Mouse (Mus musculus): ENCODE data around the gene Slc25a54. TPM values are rescaled to one million over a fixed set of nuclear protein-coding genes. Genes with fewer than 3 reads are reported as not detected.

Gene Slc25a54
- polyA plus RNA-seq (2014; fragmentation: Nextera tagmentation; extraction: Ambion mirVana), result not detected in 2 replicates

DNA sequence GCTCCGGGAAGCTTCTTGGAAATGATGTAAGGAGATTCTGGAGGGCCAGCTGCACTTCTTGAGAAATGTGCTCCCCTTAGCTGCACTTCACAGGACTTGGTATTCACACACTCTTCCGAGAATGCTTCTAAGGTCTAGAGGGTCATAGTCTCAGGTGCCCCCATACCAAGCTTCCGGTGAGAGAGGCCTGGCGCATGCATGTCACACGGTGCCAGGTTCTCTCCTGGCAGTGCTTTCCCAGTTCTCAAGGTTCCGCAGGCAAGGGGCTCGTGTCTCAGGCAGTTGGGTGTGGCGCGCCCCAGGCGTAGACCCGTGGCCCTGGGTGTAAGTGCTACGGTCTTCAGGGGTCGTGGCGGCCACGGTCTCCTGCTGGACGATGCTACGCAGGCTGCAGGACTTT lies at the start of gene Slc25a54:
Slc25a54 (plus strand) TSS at position 301 of the 400 bp plus-strand sequence.
- no peak within 1 kb of the TSS for H3K4me3 ChIP-seq (ENCODE audit: low read depth, low read length)
- 95% methylated on average over 17 of the region's 17 CpGs for WGBS
- H3K9ac ChIP-seq (replicated peaks; ENCODE audit: low read length), result no peak within 1 kb of the TSS
- H3K9me3 ChIP-seq (replicated peaks; ENCODE audit: control insufficient read depth, low read length), result no peaks in the 10 kb centered on the region
- no peaks in the 10 kb centered on the region for H3K27me3 ChIP-seq (ENCODE audit: control insufficient read depth, insufficient read depth, low read length)
- H3K27ac ChIP-seq (replicated peaks; ENCODE audit: low read depth, low read length), result no peak within 1 kb of the TSS
- no peaks in the 10 kb centered on the region for H3K4me1 ChIP-seq (ENCODE audit: control insufficient read depth, insufficient read depth, low read length)
- ATAC-seq (replicated peaks; ENCODE audit: insufficient number of reproducible peaks, low FRiP score, low TSS enrichment, low read depth), result no peak
- H3K4me2 ChIP-seq (ENCODE audit: low read depth, low read length), result no peak within 1 kb of the TSS
- H3K36me3 ChIP-seq (replicated peaks; ENCODE audit: control insufficient read depth, insufficient read depth, low read depth, low read length), result no peaks in the 10 kb centered on the region
- DNase-seq (ENCODE audit: low spot score), result no peak

DNA sequence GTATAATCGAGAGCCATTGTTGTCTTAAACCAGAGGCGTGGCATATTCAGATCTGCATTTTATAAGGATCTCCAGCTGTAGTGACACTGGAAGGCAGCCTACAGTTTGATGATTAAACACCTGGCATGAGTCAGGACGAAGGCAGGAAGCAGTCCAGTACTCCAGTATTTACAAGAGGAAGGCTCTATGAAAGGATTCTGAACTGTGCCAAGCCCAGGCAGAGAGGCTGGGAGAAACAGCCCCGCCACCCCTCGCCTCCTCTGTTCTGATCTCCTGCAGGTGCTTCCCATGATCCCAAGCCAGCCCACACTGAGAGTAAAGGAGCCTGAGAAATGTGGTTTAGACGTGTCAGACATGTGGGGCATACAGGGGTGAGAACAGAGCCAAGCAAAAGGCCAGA lies 49.5 kb upstream of the Slc25a54 start:
- Histone ChIP-seq H3K4me1 (ENCODE audit: control insufficient read depth, insufficient read depth, low read length) (no peaks in the 10 kb centered on the region), H3K27me3 (ENCODE audit: control insufficient read depth, insufficient read depth, low read length) (no peaks in the 10 kb centered on the region), H3K36me3 (replicated peaks; ENCODE audit: control insufficient read depth, insufficient read depth, low read depth, low read length) (no peaks in the 10 kb centered on the region), H3K27ac (replicated peaks; ENCODE audit: low read depth, low read length) (no peak overlapping the region), H3K4me2 (ENCODE audit: low read depth, low read length) (no peak overlapping the region), H3K9ac (replicated peaks; ENCODE audit: low read length) (no peak overlapping the region), H3K4me3 (ENCODE audit: low read depth, low read length) (no peak overlapping the region), H3K9me3 (replicated peaks; ENCODE audit: control insufficient read depth, low read length) (no peaks in the 10 kb centered on the region)
- WGBS, result 63% methylated on average over 6 of the region's 6 CpGs
- DNase-seq (ENCODE audit: low spot score) (no peak), ATAC-seq (replicated peaks; ENCODE audit: insufficient number of reproducible peaks, low FRiP score, low TSS enrichment, low read depth) (no peak)

DNA sequence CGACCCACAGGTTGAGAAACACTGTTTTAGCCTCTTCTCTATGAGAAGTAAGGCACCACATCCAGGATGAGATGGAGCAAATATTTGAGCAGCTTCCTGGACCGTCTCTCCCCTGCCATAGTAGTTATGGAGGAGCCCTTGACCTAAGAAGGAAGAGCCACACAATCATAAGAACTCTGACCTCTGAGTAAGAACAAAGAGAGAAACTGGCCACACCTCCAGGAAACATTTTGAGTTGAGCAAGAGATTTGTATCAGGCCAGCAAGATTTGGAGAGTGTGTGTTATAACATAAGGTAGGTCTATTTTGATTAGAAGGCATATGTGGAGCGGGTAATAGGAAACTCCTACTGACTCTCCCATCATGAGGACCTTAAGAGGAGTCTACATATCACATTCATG lies 48.6 kb upstream of the Slc25a54 start:
- Histone ChIP-seq H3K4me3 (ENCODE audit: low read depth, low read length) (no peak overlapping the region), H3K27me3 (ENCODE audit: control insufficient read depth, insufficient read depth, low read length) (no peaks in the 10 kb centered on the region), H3K27ac (replicated peaks; ENCODE audit: low read depth, low read length) (no peak overlapping the region), H3K4me2 (ENCODE audit: low read depth, low read length) (no peak overlapping the region), H3K9me3 (replicated peaks; ENCODE audit: control insufficient read depth, low read length) (no peaks in the 10 kb centered on the region), H3K4me1 (ENCODE audit: control insufficient read depth, insufficient read depth, low read length) (no peaks in the 10 kb centered on the region), H3K9ac (replicated peaks; ENCODE audit: low read length) (no peak overlapping the region), H3K36me3 (replicated peaks; ENCODE audit: control insufficient read depth, insufficient read depth, low read depth, low read length) (no peaks in the 10 kb centered on the region)
- ATAC-seq (replicated peaks; ENCODE audit: insufficient number of reproducible peaks, low FRiP score, low TSS enrichment, low read depth) (no peak), DNase-seq (ENCODE audit: low spot score) (no peak)
- WGBS, result 80% methylated on average over 3 of the region's 3 CpGs

DNA sequence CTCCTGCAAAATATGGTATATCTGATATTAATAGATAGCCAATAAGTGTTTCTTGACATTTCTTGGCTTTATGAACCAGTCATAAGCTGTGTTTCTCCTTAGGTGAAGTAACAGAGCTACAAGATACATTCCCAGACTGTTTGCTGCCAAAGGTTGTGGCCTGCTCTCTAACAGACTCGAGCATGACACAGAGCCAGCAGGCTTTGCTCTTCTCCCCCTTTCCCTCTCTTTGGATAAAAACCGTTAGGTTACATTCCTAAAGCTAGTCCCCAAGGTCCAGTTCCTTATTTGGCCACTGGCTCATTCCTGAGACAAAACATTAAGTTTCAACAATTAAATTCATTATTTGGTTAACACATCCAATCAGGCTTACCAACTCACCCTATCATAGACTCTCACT lies 48.0 kb upstream of the Slc25a54 start:
- Histone ChIP-seq H3K9me3 (replicated peaks; ENCODE audit: control insufficient read depth, low read length) (no peaks in the 10 kb centered on the region), H3K27me3 (ENCODE audit: control insufficient read depth, insufficient read depth, low read length) (no peaks in the 10 kb centered on the region), H3K4me1 (ENCODE audit: control insufficient read depth, insufficient read depth, low read length) (no peaks in the 10 kb centered on the region), H3K36me3 (replicated peaks; ENCODE audit: control insufficient read depth, insufficient read depth, low read depth, low read length) (no peaks in the 10 kb centered on the region), H3K27ac (replicated peaks; ENCODE audit: low read depth, low read length) (no peak overlapping the region), H3K9ac (replicated peaks; ENCODE audit: low read length) (no peak overlapping the region), H3K4me3 (ENCODE audit: low read depth, low read length) (no peak overlapping the region), H3K4me2 (ENCODE audit: low read depth, low read length) (no peak overlapping the region)
- WGBS, result 29% methylated on average over 2 of the region's 2 CpGs
- DNase-seq (ENCODE audit: low spot score) (no peak), ATAC-seq (replicated peaks; ENCODE audit: insufficient number of reproducible peaks, low FRiP score, low TSS enrichment, low read depth) (no peak)

DNA sequence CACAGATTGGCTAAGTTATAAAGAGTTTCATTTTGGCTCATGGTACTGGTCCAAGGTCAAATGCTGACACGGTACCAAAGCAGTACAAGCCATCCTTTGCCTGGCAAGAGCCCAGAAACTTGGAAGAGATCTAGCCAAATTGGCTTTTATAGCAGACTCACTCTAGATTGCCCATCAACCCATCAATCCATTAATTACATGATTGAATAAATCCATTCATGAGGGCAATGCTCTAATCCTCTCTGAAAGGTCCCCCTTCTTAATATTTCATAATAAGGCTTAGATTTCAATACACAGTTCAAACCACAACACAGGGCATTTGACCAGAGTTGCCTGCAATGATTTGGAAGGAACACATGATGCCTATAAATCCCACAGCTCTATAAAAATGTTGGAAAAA lies 45.9 kb upstream of the Slc25a54 start:
- H3K36me3 ChIP-seq (replicated peaks; ENCODE audit: control insufficient read depth, insufficient read depth, low read depth, low read length), result no peaks in the 10 kb centered on the region
- ATAC-seq (replicated peaks; ENCODE audit: insufficient number of reproducible peaks, low FRiP score, low TSS enrichment, low read depth) (no peak), DNase-seq (ENCODE audit: low spot score) (no peak)
- H3K4me2 ChIP-seq (ENCODE audit: low read depth, low read length), result no peak overlapping the region
- no peaks in the 10 kb centered on the region for H3K4me1 ChIP-seq (ENCODE audit: control insufficient read depth, insufficient read depth, low read length)
- no peak overlapping the region for H3K4me3 ChIP-seq (ENCODE audit: low read depth, low read length)
- H3K9ac ChIP-seq (replicated peaks; ENCODE audit: low read length), result no peak overlapping the region
- no peak overlapping the region for H3K27ac ChIP-seq (replicated peaks; ENCODE audit: low read depth, low read length)
- H3K9me3 ChIP-seq (replicated peaks; ENCODE audit: control insufficient read depth, low read length), result no peaks in the 10 kb centered on the region
- 70% methylated on average over 1 of the region's 1 CpGs for WGBS
- no peaks in the 10 kb centered on the region for H3K27me3 ChIP-seq (ENCODE audit: control insufficient read depth, insufficient read depth, low read length)

DNA sequence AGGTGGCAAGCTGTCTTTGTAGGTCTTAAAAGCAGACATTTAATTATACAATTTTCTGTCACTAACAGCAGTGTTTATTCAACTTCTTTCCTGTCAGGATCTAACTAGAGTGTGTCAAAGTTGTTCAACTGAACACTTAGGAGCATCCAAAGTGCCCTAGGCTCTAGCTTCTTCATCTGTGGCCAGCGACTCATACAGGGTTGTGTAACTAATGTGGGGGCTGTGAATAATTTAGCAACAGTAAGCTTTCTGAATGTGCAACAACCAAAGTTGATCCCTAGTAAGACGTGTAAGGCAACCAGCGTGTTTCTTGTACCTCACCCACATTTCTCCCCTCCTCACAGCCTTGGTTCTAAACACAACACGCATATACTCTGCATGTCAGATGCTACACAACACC lies 39.4 kb upstream of the Slc25a54 start:
- H3K4me2 ChIP-seq (ENCODE audit: low read depth, low read length), result no peak overlapping the region
- H3K9ac ChIP-seq (replicated peaks; ENCODE audit: low read length), result no peak overlapping the region
- ATAC-seq (replicated peaks; ENCODE audit: insufficient number of reproducible peaks, low FRiP score, low TSS enrichment, low read depth) (no peak), DNase-seq (ENCODE audit: low spot score) (no peak)
- H3K4me3 ChIP-seq (ENCODE audit: low read depth, low read length), result no peak overlapping the region
- H3K27ac ChIP-seq (replicated peaks; ENCODE audit: low read depth, low read length), result no peak overlapping the region
- no peaks in the 10 kb centered on the region for H3K4me1 ChIP-seq (ENCODE audit: control insufficient read depth, insufficient read depth, low read length)
- no peaks in the 10 kb centered on the region for H3K27me3 ChIP-seq (ENCODE audit: control insufficient read depth, insufficient read depth, low read length)
- H3K9me3 ChIP-seq (replicated peaks; ENCODE audit: control insufficient read depth, low read length), result no peaks in the 10 kb centered on the region
- no peaks in the 10 kb centered on the region for H3K36me3 ChIP-seq (replicated peaks; ENCODE audit: control insufficient read depth, insufficient read depth, low read depth, low read length)
- 80% methylated on average over 4 of the region's 4 CpGs for WGBS

DNA sequence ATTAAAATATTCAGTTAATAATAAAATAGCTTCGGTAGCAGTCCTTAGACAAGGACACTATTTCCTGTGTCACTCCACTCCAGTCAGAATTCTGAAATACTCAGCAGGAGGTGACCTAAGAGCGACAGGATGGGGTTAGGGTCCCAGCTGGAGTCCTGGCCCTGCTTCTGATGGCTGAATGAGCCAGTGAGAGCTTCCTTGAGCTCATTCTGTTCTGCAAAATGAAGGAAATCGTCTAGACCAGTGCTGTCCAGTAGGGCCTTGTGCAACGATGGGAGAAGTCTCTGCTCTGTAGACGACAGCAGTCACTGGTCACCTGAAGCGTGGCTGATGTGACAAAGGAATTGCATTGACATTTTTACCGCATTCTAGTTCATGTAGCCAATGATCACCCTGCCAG lies 36.9 kb upstream of the Slc25a54 start:
- Histone ChIP-seq H3K27ac (replicated peaks; ENCODE audit: low read depth, low read length) (no peak overlapping the region), H3K9ac (replicated peaks; ENCODE audit: low read length) (no peak overlapping the region), H3K4me3 (ENCODE audit: low read depth, low read length) (no peak overlapping the region), H3K9me3 (replicated peaks; ENCODE audit: control insufficient read depth, low read length) (no peaks in the 10 kb centered on the region), H3K36me3 (replicated peaks; ENCODE audit: control insufficient read depth, insufficient read depth, low read depth, low read length) (no peaks in the 10 kb centered on the region), H3K4me2 (ENCODE audit: low read depth, low read length) (no peak overlapping the region), H3K27me3 (ENCODE audit: control insufficient read depth, insufficient read depth, low read length) (no peaks in the 10 kb centered on the region), H3K4me1 (ENCODE audit: control insufficient read depth, insufficient read depth, low read length) (no peaks in the 10 kb centered on the region)
- no peak for ATAC-seq (replicated peaks; ENCODE audit: insufficient number of reproducible peaks, low FRiP score, low TSS enrichment, low read depth)
- 57% methylated on average over 7 of the region's 7 CpGs for WGBS
- DNase-seq (ENCODE audit: low spot score), result no peak

DNA sequence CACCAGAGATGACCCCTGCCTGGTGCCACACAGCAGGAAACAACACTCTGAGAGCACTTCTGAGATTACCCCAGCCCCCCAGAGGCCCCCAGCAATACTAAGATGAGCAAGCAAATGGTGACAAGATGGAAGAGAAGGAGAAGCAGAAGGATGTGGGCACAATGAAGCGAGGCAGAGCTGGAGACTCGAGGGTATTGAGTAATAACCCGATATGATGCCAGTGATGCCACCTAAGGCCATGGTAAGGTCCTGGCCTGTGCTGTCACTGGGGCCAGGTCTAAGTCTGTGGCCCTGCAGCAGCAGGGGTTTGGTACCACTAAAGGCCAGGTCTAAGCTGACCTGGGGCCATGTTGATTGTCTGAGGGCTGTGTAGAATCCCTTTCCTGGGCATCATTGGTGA lies 33.8 kb upstream of the Slc25a54 start:
- H3K36me3 ChIP-seq (replicated peaks; ENCODE audit: control insufficient read depth, insufficient read depth, low read depth, low read length), result no peaks in the 10 kb centered on the region
- ATAC-seq (replicated peaks; ENCODE audit: insufficient number of reproducible peaks, low FRiP score, low TSS enrichment, low read depth) (no peak), DNase-seq (ENCODE audit: low spot score) (no peak)
- H3K27me3 ChIP-seq (ENCODE audit: control insufficient read depth, insufficient read depth, low read length), result no peaks in the 10 kb centered on the region
- H3K4me3 ChIP-seq (ENCODE audit: low read depth, low read length), result no peak overlapping the region
- H3K4me1 ChIP-seq (ENCODE audit: control insufficient read depth, insufficient read depth, low read length), result no peaks in the 10 kb centered on the region
- H3K9ac ChIP-seq (replicated peaks; ENCODE audit: low read length), result no peak overlapping the region
- 88% methylated on average over 3 of the region's 3 CpGs for WGBS
- no peak overlapping the region for H3K4me2 ChIP-seq (ENCODE audit: low read depth, low read length)
- H3K9me3 ChIP-seq (replicated peaks; ENCODE audit: control insufficient read depth, low read length), result no peaks in the 10 kb centered on the region
- no peak overlapping the region for H3K27ac ChIP-seq (replicated peaks; ENCODE audit: low read depth, low read length)

Measured in embryonic facial prominence, embryonic 11.5 days (tissue).